Mouse (Mus musculus) liver, embryonic 15.5 days (tissue): ENCODE results near the gene Dpysl4. TPM values are rescaled to one million over a fixed set of nuclear protein-coding genes. Genes with fewer than 3 reads are reported as not detected.

Experiments used
- ATAC-seq: fragments of 200-750 bp; cut with Nextera tagmentation; 2 replicates; pipeline ENCODE4 v1.8.0; 2017; ENCODE audit warnings: moderate number of reproducible peaks, mild to moderate bottlenecking, moderate library complexity; ENCODE audit not compliant: insufficient read depth
- H3K27ac ChIP-seq: fragments of 300-500 bp; sonication (generic); replicated peaks from 2 replicates; pipeline ENCODE4 v1.5.1; 2015; ENCODE audit warnings: mild to moderate bottlenecking, inconsistent platforms
- H3K27me3 ChIP-seq: fragments of 300-500 bp; sonication (generic); 2 replicates; pipeline ENCODE4 v1.6.1; 2015; ENCODE audit warnings: mild to moderate bottlenecking, inconsistent platforms
- H3K36me3 ChIP-seq: fragments of 300-500 bp; sonication (generic); replicated peaks from 2 replicates; pipeline ENCODE4 v1.6.1; 2015; ENCODE audit warnings: moderate library complexity, mild to moderate bottlenecking, inconsistent platforms
- H3K4me1 ChIP-seq: fragments of 300-500 bp; sonication (generic); replicated peaks from 2 replicates; pipeline ENCODE4 v1.6.1; 2015; ENCODE audit warnings: inconsistent platforms
- H3K4me2 ChIP-seq: fragments of 300-500 bp; sonication (generic); 2 replicates; pipeline ENCODE4 v1.6.1; 2015; ENCODE audit warnings: moderate library complexity, mild to moderate bottlenecking, inconsistent platforms
- H3K4me3 ChIP-seq: fragments of 300-500 bp; sonication (generic); replicated peaks from 2 replicates; pipeline ENCODE4 v1.5.1; 2015; ENCODE audit warnings: mild to moderate bottlenecking, inconsistent platforms
- H3K9ac ChIP-seq: fragments of 300-500 bp; sonication (generic); 2 replicates; pipeline ENCODE4 v1.6.1; 2015; ENCODE audit warnings: moderate library complexity, mild to moderate bottlenecking, inconsistent platforms
- H3K9me3 ChIP-seq: fragments of 300-500 bp; sonication (generic); replicated peaks from 2 replicates; pipeline ENCODE4 v1.6.1; 2016; ENCODE audit warnings: inconsistent platforms
- WGBS: fragments of 180-500 bp; shearing (Covaris S2); methylation state at CpG from one replicate; pipeline ENCODE4 v1.1.7; 2015; ENCODE audit warnings: mixed read lengths; ENCODE audit not compliant: insufficient replicate concordance; 5-methylcytosine and 5-hydroxymethylcytosine counted together
- polyA plus RNA-seq: library from polyadenylated mRNA; unstranded; fragments of >200 nt; fragmentation: Nextera tagmentation; extraction: Ambion mirVana; gene quantifications from 2 replicates; pipeline ENCODE4 v1.2.1, GENCODE M21; 2015

The Dpysl4 gene
- 0.21 and 0.36 TPM in 2 replicates for polyA plus RNA-seq

DNA sequence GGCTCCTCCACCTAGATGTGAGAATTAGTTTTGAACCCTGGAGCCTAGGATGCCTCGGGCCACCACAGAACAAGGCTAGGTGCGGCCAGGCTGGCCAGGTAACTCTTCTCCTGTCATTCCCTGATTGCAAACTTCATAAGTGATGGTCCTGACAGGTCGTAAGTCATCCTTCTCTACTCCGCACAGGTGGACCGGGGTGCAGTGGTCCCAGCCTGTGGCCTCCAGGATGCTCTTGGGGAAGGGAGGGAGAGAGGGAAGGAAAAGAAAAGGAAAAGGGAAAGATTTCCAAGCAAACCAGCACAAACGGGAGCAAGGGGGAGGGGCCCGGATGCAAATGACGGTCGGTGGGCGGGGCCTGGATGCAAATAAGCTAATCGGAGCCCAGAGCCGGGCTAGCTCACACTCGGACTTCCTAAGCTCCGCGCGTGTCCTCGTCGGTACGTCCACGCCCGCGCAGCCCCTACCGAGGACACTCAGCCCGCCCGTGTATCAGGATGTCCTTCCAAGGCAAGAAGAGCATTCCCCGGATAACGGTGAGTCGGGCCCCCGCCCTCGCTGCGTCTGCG, at the start of gene Dpysl4:
Dpysl4 (plus strand) TSS at position 373 of the 566 bp plus-strand sequence.
- ATAC-seq = no peak
- H3K4me1 ChIP-seq = 0 out of 2 replicates have a peak, but pooled peaks cover 3% of the 10 kb centered on the region

DNA sequence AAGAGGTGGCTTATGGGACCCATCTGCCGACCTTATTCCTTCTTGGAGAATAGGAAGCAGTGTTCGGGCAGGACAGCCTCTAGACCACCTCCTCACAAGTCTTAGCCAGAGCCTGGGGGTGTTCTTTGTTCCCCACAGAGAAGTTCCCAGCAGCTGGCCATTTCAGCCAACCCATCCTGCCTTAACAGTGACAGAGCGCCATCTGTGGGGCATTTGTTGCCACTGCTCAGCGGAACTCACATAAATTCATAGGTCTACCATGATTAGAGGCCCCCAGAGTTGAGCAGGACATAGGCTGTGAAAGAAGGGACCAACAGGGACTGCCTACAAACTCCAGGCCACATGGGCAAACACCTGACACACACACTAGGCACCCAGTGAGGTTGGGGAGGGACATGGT, 22.4 kb upstream of the Dpysl4 start:
- Histone ChIP-seq H3K27ac (no peak overlapping the region), H3K36me3 (no peaks in the 10 kb centered on the region), H3K9ac (no peak overlapping the region), H3K4me2 (no peak overlapping the region), H3K27me3 (no peaks in the 10 kb centered on the region; the same call in 1 of the 2 replicates), H3K4me3 (no peak overlapping the region), H3K9me3 (no peaks in the 10 kb centered on the region), H3K4me1 (no peaks in the 10 kb centered on the region)
- no peak for ATAC-seq
- 32% methylated on average over 4 of the region's 4 CpGs for WGBS

More for the DNA sequence above, at the start of gene Dpysl4:
- peak within 1 kb of the TSS; percentile 49 for H3K4me2 ChIP-seq
- peaks cover 54% of the 10 kb centered on the region for H3K27me3 ChIP-seq
- H3K9ac ChIP-seq = no peak within 1 kb of the TSS
- 8% methylated on average over 32 of the region's 32 CpGs for WGBS
- H3K9me3 ChIP-seq = no peaks in the 10 kb centered on the region
- 0 out of 2 replicates have a peak within 1 kb of the TSS, but pooled peaks have one; percentile 15 for H3K4me3 ChIP-seq
- no peaks in the 10 kb centered on the region for H3K36me3 ChIP-seq
- no peak within 1 kb of the TSS for H3K27ac ChIP-seq

DNA sequence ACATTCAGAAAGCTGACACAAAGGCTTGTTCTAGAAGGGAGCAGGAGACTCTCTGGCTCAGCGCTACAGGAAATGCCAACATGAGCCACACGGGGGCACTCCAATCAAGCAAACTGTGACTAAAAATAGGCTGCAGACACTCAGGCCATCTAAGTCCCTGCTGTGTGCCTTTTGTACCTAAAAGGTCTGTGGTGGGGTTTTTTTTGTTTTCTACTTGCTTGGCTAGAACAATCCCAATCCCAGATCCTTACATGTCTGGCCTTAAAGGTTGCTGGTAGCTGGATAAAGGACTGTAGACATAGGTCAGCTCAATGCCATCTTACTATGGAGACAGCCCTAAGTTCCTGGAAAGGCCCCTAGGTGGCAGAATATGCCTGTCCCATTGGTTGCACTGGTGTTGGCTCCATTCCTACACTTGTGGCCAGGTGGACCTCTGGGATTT, 17.6 kb upstream of the Dpysl4 start:
- no peak overlapping the region for H3K9ac ChIP-seq
- H3K4me1 ChIP-seq = no peaks in the 10 kb centered on the region
- H3K4me3 ChIP-seq = no peak overlapping the region
- no peak for ATAC-seq
- H3K27ac ChIP-seq = no peak overlapping the region
- 0% methylated on average over 2 of the region's 2 CpGs for WGBS
- no peaks in the 10 kb centered on the region for H3K9me3 ChIP-seq
- H3K27me3 ChIP-seq = no peaks in the 10 kb centered on the region; the same call in 1 of the 2 replicates
- no peak overlapping the region for H3K4me2 ChIP-seq
- H3K36me3 ChIP-seq = no peaks in the 10 kb centered on the region

DNA sequence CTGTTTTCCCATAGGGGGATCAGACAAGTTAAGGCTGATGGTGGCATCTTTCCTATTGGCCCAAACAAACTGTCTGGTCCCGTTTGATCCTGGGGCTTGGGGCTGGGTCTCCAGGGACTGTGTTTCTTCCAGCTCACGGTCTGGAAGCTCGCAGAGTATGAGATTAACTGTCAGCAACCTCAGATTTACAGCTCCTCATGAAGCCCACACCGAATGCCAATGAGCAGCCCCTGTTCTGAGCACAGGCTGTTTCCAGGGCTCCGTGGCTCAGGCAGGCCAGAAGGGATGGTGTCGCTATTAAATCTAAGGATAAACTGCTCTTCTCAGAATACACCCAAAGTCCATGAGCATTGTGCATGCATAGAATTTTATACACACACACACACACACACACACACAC, 11.6 kb upstream of the Dpysl4 start:
- Histone ChIP-seq H3K9me3 (no peaks in the 10 kb centered on the region), H3K9ac (no peak overlapping the region), H3K4me2 (no peak overlapping the region), H3K27ac (no peak overlapping the region), H3K36me3 (no peaks in the 10 kb centered on the region), H3K4me1 (no peaks in the 10 kb centered on the region), H3K27me3 (peaks cover 6% of the 10 kb centered on the region), H3K4me3 (no peak overlapping the region)
- ATAC-seq = no peak
- 32% methylated on average over 6 of the region's 6 CpGs for WGBS

DNA sequence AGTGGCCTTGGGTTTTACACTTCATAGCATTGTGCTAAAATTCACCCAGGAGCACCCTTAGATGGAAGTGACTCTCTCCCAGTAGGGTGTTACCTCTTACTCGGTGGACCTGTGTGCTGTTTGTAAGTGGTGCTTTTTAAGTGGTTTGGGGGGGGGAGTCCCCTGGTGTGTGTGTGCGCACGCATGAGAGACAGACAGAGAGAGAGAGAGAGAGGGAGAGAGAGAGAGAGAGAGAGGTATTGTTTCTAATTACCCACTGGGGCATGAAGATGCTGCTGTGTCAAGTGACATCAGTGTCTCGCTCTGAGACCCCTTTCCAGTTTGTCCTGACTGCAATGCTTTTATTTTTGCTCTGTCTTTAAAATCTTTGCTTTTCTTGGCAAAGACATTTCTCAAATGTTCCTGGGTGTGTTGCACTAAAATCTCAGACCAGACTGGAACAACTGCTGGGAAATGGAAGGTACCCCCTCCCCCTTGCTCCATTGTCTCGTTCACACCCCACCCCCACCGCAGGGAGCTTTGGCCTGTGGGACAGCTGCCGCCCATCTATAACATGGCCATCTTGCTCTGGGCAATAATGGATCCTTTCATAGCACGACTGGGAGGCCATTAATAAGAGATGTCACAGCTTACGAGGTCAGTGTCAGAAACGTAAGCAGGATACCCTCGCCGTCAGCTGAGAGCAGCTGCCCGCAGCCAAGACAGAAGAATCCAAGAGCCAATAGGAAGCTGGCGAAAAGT, 10.6 kb upstream of the Dpysl4 start:
- no peak overlapping the region for H3K9ac ChIP-seq
- H3K4me2 ChIP-seq = no peak overlapping the region
- no peaks in the 10 kb centered on the region for H3K9me3 ChIP-seq
- H3K36me3 ChIP-seq = no peaks in the 10 kb centered on the region
- no peak overlapping the region for H3K27ac ChIP-seq
- peaks cover 6% of the 10 kb centered on the region for H3K27me3 ChIP-seq
- WGBS = 61% methylated on average over 14 of the region's 14 CpGs
- no peak overlapping the region for H3K4me3 ChIP-seq
- H3K4me1 ChIP-seq = no peaks in the 10 kb centered on the region
- no peak for ATAC-seq

DNA sequence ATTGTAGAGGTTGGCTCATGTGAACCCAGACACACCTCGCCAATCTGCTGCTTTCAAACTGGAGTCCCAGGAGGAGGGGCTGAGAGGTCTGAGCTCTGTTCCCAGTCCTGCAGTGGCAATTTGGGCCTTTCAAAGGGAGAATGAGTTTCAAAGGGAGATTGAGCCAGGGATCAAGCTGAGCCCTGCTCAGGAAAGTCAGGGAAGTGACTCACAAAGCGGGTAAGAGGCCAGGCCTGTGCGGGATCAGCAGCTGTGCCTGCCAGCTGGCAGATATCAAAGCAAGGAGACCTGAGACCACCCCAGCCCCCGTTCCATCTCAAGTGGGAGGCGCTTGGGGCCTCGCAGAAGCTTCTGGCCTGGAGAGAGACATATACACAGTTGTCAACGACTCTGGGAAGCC, 8.5 kb upstream of the Dpysl4 start:
- no peaks in the 10 kb centered on the region for H3K4me1 ChIP-seq
- 21% methylated on average over 7 of the region's 7 CpGs for WGBS
- H3K4me3 ChIP-seq = no peak overlapping the region
- H3K36me3 ChIP-seq = no peaks in the 10 kb centered on the region
- H3K27ac ChIP-seq = no peak overlapping the region
- H3K9ac ChIP-seq = no peak overlapping the region
- peaks cover 6% of the 10 kb centered on the region for H3K27me3 ChIP-seq
- ATAC-seq = no peak
- H3K9me3 ChIP-seq = no peaks in the 10 kb centered on the region
- no peak overlapping the region for H3K4me2 ChIP-seq

DNA sequence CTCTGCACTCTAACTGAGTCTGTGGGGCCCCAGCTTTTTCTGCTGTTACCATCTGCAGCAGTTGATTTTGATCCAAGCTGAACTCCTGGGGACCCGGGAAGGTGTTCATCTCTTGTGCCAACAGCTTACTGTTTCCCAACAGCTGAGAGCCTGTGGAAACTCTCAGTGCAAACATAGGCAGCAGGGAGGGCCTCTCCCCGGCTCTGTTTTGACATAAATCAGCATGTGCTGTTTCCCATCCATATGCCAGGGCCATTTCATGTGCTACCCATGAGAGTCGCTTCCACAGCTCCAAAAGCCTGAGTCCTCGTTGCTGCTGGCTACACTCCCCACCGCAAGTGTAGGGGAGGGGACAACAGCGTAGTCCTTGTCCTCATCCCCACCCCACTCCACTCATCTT, 7.6 kb upstream of the Dpysl4 start:
- Histone ChIP-seq H3K27me3 (peaks cover 10% of the 10 kb centered on the region), H3K9ac (no peak overlapping the region), H3K4me1 (no peaks in the 10 kb centered on the region), H3K4me2 (no peak overlapping the region), H3K36me3 (no peaks in the 10 kb centered on the region), H3K27ac (no peak overlapping the region), H3K4me3 (no peak overlapping the region), H3K9me3 (no peaks in the 10 kb centered on the region)
- 49% methylated on average over 6 of the region's 6 CpGs for WGBS
- ATAC-seq = no peak

DNA sequence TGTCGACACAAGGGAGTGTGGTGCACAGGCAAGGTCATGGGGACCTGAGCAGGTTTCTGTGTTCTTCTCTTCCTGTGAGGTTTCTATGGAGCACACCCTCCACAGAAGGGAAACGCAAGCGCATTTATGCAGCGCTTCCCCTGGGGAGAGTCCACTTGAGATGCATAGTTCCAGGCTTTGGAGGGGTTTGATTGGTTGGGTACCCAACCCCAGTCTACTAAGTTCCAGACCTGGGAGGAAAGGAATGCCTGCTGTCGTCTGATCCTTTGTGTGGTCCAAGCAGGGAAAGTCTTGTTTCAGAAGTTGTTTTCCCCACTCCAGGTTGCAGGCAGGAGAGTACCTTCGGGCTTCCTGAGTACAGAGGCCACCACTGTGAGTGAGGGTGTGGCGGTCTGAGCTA, 6.7 kb upstream of the Dpysl4 start:
- ATAC-seq = no peak
- no peaks in the 10 kb centered on the region for H3K4me1 ChIP-seq
- WGBS = 52% methylated on average over 7 of the region's 7 CpGs

DNA sequence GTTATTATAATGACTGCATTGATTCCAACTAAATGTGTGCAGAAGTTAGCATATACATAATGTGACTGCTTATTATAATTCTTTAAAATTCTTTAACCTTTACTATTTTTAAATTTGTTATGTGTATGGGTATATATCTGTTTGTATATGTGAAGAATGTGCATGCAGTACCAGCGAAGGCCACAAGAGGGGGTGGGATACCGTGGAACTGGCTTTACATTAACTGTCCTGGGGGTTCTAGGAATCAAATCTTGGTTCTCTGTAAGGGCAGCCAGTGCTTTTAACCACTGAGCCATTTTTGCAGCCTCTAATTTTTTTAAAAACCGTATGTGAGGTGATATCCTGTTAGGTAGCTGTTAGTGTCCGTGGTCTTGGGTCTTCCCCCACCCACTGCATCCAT, 5.1 kb upstream of the Dpysl4 start:
- WGBS = 51% methylated on average over 4 of the region's 4 CpGs
- H3K27ac ChIP-seq = no peak overlapping the region
- no peaks in the 10 kb centered on the region for H3K9me3 ChIP-seq
- peaks cover 29% of the 10 kb centered on the region for H3K27me3 ChIP-seq
- ATAC-seq = no peak
- no peak overlapping the region for H3K4me3 ChIP-seq
- no peak overlapping the region for H3K4me2 ChIP-seq
- no peak overlapping the region for H3K9ac ChIP-seq
- no peaks in the 10 kb centered on the region for H3K36me3 ChIP-seq
- no peaks in the 10 kb centered on the region for H3K4me1 ChIP-seq

More for the DNA sequence above, 6.7 kb upstream of the Dpysl4 start:
- H3K9me3 ChIP-seq = no peaks in the 10 kb centered on the region
- H3K4me3 ChIP-seq = no peak overlapping the region
- no peaks in the 10 kb centered on the region for H3K36me3 ChIP-seq
- no peak overlapping the region for H3K9ac ChIP-seq
- H3K4me2 ChIP-seq = no peak overlapping the region
- H3K27ac ChIP-seq = no peak overlapping the region
- H3K27me3 ChIP-seq = peaks cover 13% of the 10 kb centered on the region

DNA sequence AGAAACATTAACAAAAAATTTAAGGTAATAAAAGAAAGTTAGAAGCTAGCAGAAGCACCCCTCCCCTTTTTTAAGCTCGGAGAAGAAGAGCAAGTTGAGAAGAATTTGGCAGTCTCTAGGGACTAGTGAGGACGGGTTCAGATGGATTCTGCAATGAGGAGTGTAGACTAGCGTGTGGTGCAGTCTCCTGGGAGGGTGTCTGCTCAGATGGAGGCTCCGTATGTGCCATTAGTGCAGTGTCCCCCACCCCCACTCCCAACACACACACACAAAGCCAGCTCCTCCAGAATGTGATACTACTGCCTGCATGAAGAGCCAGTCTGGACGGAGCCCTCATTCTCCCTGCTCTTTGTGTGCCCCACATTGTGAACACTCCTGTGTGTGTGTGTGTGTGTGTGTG, 4.6 kb upstream of the Dpysl4 start:
- Histone ChIP-seq H3K4me1 (0 out of 2 replicates have a peak, but pooled peaks cover 2% of the 10 kb centered on the region), H3K27ac (no peak overlapping the region), H3K4me3 (no peak overlapping the region), H3K9ac (no peak overlapping the region), H3K27me3 (peaks cover 33% of the 10 kb centered on the region), H3K36me3 (no peaks in the 10 kb centered on the region), H3K4me2 (no peak overlapping the region), H3K9me3 (no peaks in the 10 kb centered on the region)
- no peak for ATAC-seq
- 53% methylated on average over 5 of the region's 5 CpGs for WGBS

DNA sequence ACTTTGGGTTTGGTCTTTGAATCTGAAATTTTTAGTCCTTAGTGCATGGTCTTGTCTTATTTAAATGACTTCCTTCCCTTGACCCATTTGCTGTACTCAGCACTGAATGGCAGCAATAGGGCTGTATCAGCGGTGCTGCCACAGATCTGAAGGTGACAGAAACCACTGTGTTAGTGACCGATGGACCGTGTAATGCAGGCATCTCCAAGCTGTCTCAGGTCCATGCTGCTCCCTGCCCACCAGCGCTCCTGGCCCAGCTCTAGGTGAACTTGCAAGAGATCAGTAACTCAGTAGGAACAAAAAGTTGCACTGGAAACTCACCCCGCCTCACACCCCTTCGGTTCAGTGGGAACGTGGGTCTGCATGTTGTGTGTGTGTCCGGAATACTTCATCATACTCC, 3.5 kb upstream of the Dpysl4 start:
- Histone ChIP-seq H3K4me1 (0 out of 2 replicates have a peak, but pooled peaks cover 3% of the 10 kb centered on the region), H3K9me3 (no peaks in the 10 kb centered on the region), H3K4me2 (no peak overlapping the region), H3K27me3 (peaks cover 41% of the 10 kb centered on the region), H3K27ac (no peak overlapping the region), H3K9ac (no peak overlapping the region), H3K36me3 (no peaks in the 10 kb centered on the region), H3K4me3 (no peak overlapping the region)
- WGBS = 68% methylated on average over 8 of the region's 8 CpGs
- ATAC-seq = no peak
